Mouse (Mus musculus) megakaryocyte, embryonic 14.5 days (primary cell): ENCODE measurements around the gene Pttg1.

ENCODE experiments used
- FLI1 ChIP-seq: IDR thresholded peaks from 2 replicates; pipeline ENCODE4 v1.6.1; 2012; ENCODE audit warnings: low read length, inconsistent platforms, mixed read lengths
- GATA1 ChIP-seq: IDR thresholded peaks from 3 replicates; pipeline ENCODE4 v1.6.1; 2012; ENCODE audit warnings: mixed read lengths, low read length, inconsistent platforms, borderline replicate concordance

DNA sequence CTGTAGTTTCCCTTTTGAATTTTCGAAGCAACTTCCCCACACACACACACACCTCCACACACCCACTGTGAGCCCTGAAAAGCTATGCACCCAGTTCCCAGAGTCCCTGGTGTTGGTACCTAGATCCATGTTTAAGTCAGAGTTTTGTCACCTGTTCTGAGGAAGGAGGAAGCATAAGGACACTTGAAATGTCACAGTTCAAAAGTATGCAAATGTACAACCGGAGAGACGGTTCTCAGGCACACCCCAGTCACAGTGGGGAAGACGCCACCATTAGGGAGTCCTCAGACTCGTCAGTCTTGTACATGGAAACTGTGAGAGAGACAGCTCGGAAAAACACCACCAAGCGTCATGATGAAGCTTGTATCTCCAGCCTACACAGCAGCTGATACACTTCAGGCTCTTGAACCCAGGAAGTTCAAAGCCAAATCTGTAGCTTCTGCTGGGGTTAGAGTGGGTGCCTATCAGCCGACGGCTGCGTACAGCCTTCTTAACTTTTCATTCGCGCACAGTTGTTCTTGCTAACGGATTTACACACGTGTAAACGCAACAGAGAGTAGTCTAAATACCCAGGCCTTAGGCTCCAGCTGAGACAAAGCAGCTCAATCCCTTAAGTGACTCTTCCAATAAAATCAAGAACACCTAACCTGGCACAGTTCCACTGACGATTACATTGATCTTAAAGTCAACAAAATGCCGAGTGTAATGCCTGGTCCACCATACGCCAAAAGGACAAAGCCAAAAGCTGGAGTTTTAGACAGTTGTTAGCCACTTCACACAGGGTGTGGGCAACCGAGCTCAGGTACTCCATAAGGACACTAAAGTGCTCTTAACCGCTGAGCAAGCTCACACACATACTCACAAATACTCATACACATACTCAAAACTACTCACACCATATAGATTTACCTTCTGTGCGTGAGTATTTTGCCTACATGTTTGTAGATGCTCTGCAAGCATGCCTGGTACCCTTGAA, 37.6 kb downstream of the Pttg1 start:
- TF ChIP-seq GATA1 (no peak), FLI1 (no peak)
